Mouse (Mus musculus): ENCODE measurements around the gene Fmc1.
"Not testable (repeated sequence)": the region's sequence is repeated elsewhere in the genome, so short reads cannot be mapped to it uniquely, and the experiment has no call there.

Fmc1 gene

GRCm38 (mm10) chr6:38533428-38534405 lies at the start of gene Fmc1:
Fmc1 (plus strand) TSS chr6:38533502.
- peak; percentile 100 for DNase-seq (ENCODE audit: low read depth, low spot score)

- peak; percentile 75 for DNase-seq (ENCODE audit: low read depth, low spot score)
Measured at GRCm38 (mm10) chr6:38492550-38492949, 40.8 kb upstream of the Fmc1 start.

GRCm38 (mm10) chr6:38495641-38496040 lies 37.7 kb upstream of the Fmc1 start:
- DNase-seq (ENCODE audit: low read depth, low spot score): no peak

DNA sequence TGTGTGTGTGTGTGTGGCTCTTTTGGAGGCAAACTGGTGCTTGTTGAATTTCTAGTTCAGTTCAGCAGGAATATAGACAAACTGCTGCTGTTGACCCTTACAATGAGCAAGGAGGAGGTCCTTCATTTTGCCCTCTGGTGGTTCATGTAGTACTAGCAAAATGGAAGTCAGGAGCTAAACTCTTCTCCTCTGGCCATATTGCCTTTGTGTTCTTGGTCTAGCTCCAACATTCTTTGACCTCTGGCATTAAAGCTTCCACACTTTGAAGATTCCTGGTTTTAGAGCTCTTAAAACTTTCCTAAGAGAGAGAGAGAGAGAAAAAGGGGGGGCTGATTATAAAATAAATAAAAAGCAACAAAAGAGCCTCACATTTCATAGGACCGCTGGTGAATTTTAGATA lies 21.2 kb upstream of the Fmc1 start:
- no peak for DNase-seq (ENCODE audit: low read depth, low spot score)

DNA sequence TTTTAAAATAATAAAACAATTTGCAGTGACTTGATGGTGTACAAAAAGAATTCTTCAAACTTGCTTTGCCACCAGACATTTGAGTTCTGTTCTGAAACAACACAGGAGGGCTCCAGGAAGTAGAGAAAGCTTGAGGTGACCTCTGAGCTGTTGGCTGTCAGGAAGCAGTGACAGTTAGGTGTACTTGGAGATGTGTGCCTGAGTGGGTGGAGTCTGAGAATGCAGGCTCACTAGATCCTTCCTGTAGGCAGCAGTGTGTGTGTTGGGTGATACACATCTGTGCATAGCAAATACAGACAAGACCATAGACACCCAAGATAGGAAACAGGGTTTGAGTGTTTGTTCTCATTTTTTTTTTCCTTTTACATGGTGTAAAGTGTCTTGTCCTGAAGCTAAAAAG lies 20.5 kb upstream of the Fmc1 start:
- DNase-seq (ENCODE audit: low read depth, low spot score): peak; percentile 20

GRCm38 (mm10) chr6:38515201-38515600 lies 18.1 kb upstream of the Fmc1 start:
- DNase-seq (ENCODE audit: low read depth, low spot score): no peak

- DNase-seq (ENCODE audit: low read depth, low spot score): peak; percentile 47
Measured at GRCm38 (mm10) chr6:38523851-38524250, 9.5 kb upstream of the Fmc1 start.

DNA sequence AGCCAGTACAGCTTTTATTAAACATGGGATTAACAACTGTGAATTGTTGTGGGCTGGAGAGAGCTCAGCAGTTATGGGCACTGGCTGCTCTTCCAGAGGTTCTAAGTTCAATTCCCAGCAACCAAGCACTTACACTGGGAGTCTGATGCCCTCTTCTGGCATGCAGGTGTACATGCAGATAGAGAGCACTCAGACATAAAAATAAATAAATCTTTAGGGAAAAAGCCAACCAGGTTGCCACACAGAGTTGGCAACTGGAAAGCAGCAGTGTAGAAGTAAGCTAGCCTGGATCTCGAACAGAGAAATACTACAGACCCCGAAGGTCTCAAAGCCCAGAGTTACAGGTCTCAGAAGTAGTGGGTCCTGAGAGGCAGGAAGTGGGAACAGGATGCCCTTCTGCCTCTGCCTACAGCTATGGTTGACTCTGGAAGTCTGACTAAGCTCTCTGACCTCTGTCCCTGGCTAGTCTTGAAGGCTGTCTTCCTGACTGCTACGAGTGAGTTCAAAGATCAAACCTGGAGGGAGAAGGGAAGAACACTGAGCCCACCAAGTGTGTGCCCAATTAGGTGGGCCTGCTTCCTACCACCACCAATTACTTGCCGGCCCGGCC lies 2.0 kb upstream of the Fmc1 start:
- DNase-seq (ENCODE audit: low read depth, low spot score): peak; percentile 79

GRCm38 (mm10) chr6:38532500-38533420 lies 542 bp upstream of the Fmc1 start:
- DNase-seq (ENCODE audit: low read depth, low spot score): peak; percentile 19

DNA sequence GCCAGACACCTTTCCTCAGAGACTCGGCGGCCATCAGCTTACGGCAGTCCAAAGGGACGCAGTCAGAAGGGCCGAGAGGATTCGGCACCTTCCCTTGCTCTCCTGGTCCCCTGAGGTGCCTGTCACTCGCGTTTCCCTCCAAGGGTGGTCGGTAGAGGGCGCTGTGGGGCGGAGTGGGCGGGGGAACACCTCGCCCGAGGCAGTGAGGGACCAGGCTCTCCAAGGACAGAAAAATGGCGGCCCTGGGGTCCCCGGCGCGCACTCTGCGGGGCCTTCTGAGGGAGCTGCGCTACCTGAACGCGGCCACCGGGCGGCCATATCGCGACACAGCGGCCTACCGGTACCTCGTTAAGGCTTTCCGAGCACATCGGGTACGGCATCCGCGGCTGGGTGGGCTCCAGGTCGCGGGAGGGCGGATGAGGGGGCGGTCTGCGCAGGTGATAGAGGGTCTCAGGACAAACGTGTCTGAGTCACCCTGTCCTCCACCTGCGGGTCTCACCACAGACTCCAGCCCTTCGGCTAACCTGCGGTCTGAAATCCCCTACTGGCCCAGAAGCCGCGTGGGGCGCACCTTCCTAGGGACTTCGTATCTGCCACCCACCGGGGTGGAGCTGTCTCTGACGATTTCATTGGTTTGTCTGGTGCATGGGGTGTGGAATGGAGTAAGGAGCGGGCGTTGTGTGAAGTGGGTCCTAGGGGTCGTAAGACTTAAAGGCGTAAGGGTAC lies 1.5 kb downstream of the Fmc1 start:
- peak; percentile 97 for DNase-seq (ENCODE audit: low read depth, low spot score)

DNA sequence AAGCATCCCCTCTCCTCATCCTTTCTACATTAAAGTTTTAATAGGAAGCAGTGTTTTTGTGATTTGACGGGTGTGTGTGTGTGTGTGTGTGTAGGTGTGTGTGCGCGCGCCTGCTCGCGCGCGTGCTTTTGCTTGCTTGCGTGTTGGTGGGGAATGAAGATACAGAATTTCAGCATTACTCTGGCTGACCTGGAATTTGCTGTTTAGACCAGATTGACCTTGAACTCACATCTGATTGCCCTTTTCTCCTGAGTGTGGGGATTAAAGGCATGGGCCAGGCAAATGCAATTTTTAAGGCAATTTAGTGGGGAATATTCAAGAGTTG lies 2.0 kb downstream of the Fmc1 start:
- DNase-seq (ENCODE audit: low read depth, low spot score): no peak

DNA sequence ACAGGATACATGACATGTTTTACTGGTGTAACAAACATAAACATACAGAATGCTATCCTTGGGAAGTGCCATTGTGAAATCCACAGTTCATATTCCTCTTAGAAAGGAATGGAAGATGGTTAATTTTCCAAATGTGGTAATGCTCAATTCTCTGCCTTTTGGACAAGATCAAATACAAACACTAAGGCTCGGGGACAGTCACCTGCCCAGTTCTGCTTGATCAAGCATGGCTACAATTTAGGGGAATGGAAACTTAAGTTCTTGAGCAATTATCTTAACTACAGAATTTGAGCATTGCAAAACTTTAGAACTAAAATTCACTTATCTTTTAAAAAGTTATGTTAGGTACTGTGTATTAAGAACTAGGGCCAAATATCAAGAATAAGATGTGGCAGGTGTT lies 2.5 kb downstream of the Fmc1 start:
- DNase-seq (ENCODE audit: low read depth, low spot score): no peak

DNA sequence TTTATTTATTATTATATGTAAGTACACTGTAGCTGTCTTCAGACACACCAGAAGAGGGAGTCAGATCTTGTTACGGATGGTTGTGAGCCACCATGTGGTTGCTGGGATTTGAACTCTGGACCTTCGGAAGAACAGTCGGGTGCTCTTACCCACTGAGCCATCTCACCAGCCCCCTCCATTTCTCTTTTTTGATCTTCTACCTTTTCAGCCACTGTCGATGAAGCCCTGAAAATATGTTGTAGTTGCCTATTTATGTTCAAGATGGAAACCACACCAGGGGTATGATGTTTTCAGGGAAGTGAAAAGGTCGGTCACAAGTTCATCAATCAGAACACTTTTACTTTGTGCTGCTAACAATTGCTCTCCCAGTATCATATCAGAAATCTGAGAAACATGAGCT lies 10.8 kb downstream of the Fmc1 start:
- DNase-seq (ENCODE audit: low read depth, low spot score): not testable (repeated sequence)

GRCm38 (mm10) chr6:38547005-38547404 lies 13.7 kb downstream of the Fmc1 start:
- DNase-seq (ENCODE audit: low read depth, low spot score): not testable (repeated sequence)

DNA sequence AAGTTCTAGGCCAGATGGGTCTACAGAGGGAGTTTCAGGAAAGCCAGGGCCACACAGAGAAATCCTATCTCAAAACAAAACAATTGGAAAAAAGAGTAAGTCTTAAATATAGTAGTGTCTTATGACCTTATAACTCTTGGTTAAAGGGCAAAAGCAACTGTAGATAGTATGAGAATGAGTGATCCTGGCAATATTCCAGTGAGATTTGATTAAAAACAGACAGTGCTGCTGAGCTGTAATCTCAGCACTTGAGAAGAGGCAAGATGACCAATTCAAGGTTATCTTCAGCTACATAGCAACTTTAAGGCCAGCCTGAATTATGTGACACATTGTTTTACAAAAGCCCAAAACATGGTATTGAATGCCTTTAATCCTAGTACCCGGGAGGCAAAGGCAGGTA lies 14.4 kb downstream of the Fmc1 start:
- no peak for DNase-seq (ENCODE audit: low read depth, low spot score)

DNA sequence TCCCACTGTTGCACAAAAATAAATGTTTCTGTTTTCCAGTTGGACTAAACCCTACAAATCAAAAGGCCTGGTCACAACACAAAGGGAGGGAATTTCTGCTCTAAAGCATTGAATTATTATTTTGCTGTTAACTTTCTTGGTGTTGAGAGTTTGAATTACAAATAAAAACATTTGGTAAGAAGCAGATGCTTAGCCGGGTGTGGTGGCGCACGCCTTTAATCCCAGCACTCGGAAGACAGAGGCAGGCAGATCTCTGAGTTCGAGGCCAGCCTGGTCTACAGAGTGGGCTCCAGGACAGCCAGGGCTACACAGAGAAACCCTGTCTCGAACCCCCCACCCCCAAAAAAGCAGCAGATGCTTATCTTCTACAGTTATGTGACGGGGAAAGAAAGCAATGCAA lies 15.3 kb downstream of the Fmc1 start:
- DNase-seq (ENCODE audit: low read depth, low spot score): not testable (repeated sequence)

DNA sequence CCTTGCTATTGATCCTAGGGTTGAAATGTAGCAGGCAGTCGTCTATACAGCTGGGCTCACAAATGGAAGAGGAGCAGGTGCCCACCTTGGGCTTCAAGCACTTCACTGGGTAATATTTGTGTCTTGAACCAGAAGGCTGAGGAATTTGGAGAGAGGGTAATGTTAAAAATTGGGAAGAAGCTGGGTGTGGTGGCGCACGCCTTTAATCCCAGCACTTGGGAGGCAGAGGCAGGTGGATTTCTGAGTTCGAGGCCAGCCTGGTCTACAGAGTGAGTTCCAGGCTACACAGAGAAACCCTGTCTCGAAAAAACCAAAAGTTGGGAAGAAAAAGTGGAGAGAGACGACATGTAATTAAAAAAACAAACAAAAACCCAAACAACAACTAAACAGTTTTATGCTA lies 16.5 kb downstream of the Fmc1 start:
- not testable (repeated sequence) for DNase-seq (ENCODE audit: low read depth, low spot score)

- DNase-seq (ENCODE audit: low read depth, low spot score): peak; percentile 63
Measured at GRCm38 (mm10) chr6:38550250-38551061, 17.2 kb downstream of the Fmc1 start.

DNA sequence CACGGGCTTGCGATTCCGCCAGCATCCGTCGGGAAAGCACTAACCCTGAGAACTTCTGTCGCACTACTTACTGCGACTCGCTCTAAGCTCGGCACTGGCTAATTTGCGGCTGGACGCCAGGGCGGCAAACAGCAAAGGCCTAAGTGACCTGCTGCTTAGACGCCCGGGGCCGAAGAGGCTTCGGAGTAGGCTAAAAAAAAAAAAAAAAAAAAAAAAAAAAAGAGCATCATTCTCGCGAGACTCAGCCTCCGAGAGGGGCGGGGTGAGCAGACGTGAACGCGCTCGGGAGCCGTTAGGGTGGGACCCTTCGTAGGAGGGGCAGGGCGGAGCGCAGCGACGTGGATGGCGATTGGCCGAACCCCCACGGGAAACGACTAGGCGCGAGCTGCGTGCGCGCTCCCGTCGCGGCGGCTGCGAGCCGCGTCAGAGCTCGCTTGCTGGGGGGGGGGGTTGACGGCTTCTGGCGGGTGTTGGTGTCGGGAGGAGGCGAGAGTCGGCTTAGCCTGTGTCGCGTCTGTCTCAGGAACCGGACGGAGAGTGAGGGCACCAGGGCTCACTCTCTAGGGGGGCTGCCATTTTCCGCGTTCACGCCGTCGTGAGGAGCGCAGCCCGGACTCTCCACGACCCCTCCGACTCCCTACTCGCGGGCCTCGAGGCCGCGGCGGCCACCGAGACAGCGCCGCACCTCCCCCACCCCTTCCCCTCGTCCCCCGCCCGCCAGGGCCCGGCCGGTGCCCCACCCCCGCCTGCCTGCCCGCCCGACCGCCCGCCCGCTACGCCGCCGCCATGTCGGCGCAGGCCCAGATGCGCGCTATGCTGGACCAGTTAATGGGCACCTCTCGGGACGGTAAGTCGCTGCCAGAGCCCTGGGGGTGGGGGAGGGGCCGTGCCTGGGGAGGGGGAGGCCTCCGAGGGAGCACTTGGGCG lies 18.0 kb downstream of the Fmc1 start, which contains the start of gene Luc7l2:
Gene Luc7l2 (plus strand): TSS at position 273 of the 927 bp plus-strand sequence.
- DNase-seq (ENCODE audit: low read depth, low spot score): peak; percentile 99

All from ES-CJ7 (cell line).